Comparison of ENCODE assay signal across 9 mouse cellular contexts in genomic region chrX:6091996-6092757, GRCm38 (mm10). TPM values are rescaled to one million over a fixed set of nuclear protein-coding genes. Genes with fewer than 3 reads are reported as not detected.
DNase-seq lines count a peak whose midpoint lies in the region; ATAC-seq and TF ChIP-seq lines count a peak whose summit lies in the region.
"Had no signal": no experiment of that assay in that cellular context is flagged by ENCODE, and none has a peak within 500 bp of the region (broad histone marks: within the 10 kb centered on the region; RNA-seq: fewer than 3 reads in every experiment).

No protein-coding gene starts in this region.

- no peak for TF ChIP-seq POLR2A in cortical plate, adult 2 months (IDR thresholded peaks at IDR 0.05; ENCODE audit: extremely low read depth, insufficient read depth, low read length)

- no peaks in the 10 kb centered on the region for H3K27me3 ChIP-seq in neural tube, embryonic 13.5 days

- 10% methylated on average over 28 of the region's 30 CpGs for WGBS in neural tube, embryonic 13.5 days

- no peak for TF ChIP-seq CTCF in cortical plate, adult 2 months (IDR thresholded peaks at IDR 0.05; ENCODE audit: extremely low read depth, insufficient read depth, low read length)
- peak; percentile 10 for TF ChIP-seq CTCF in left cerebral cortex, adult 2 months (IDR thresholded peaks at IDR 0.05)

- H3K4me3 ChIP-seq in cortical plate, adult 2 months (ENCODE audit: insufficient read depth, low read length) = peak overlapping the region; percentile 65
- peak overlapping the region; percentile 58 for H3K4me3 ChIP-seq in left cerebral cortex, adult 2 months
- peak overlapping the region; percentile 47 for H3K4me3 ChIP-seq in neural tube, embryonic 13.5 days

- intact Hi-C loops in left cerebral cortex, adult 2 months (cut with DNase I) = loop anchor here (5.0 kb wide), 1 partner anchor 75 kb away; no protein-coding TSS in a partner anchor

- H3K9ac ChIP-seq in neural tube, embryonic 13.5 days = peak overlapping the region; percentile 64

- H3K27ac ChIP-seq in cortical plate, adult 2 months (ENCODE audit: insufficient read depth, low read length) = peak overlapping the region; percentile 80; the same call in 1 of the 2 replicates
- H3K27ac ChIP-seq in left cerebral cortex, adult 2 months = peak overlapping the region; percentile 75
- peak overlapping the region; percentile 64 for H3K27ac ChIP-seq in neural tube, embryonic 13.5 days (replicated peaks)

- peak; percentile 97 for ATAC-seq in neural tube, embryonic 13.5 days (ENCODE audit: low read depth)
- no peak for ATAC-seq in inflammation-experienced regulatory T-cells, adult 6 months

- H3K9me3 ChIP-seq in neural tube, embryonic 13.5 days = no peaks in the 10 kb centered on the region

- H3K4me1 ChIP-seq in cortical plate, adult 2 months (ENCODE audit: control insufficient read depth, insufficient read depth, low read length) = no peaks in the 10 kb centered on the region
- no peaks in the 10 kb centered on the region for H3K4me1 ChIP-seq in neural tube, embryonic 13.5 days (replicated peaks)

- no peaks in the 10 kb centered on the region for H3K36me3 ChIP-seq in neural tube, embryonic 13.5 days

- DNase-seq in layer of hippocampus, adult 11-12 months (ENCODE audit: low spot score) = peak; percentile 48
- DNase-seq in layer of hippocampus, adult 9-10 months (ENCODE audit: low spot score) = no peak
- peak; percentile 12 for DNase-seq in heart, postnatal 4 days
- DNase-seq in left cerebral cortex, adult 2 months (ENCODE audit: extremely low spot score in 1 of 2, low spot score in 2 of 2) = peak; percentile 49 to 60
- DNase-seq in spleen, adult 18-20 months = no peak

- H3K4me2 ChIP-seq in neural tube, embryonic 13.5 days = peak overlapping the region; percentile 56

RNA-seq across cellular contexts. Expression of gene AU022751, which starts 9.0 kb away (rescaled TPM):
- polyA plus RNA-seq in cortical plate, adult 2 months (2012; rRNA removed) = 0.66 and 0.71 TPM in 2 replicates
- not detected for total RNA-seq in heart, postnatal 4 days (2021)
- total RNA-seq in left cerebral cortex, adult 2 months (2021) = 1 to 10 TPM; 1.1 to 1.8 TPM
- 0.10 TPM in 1 of 2 replicates, not detected in the other for polyA plus RNA-seq in neural tube, embryonic 13.5 days (2015; fragmentation: Nextera tagmentation; extraction: Ambion mirVana)
- not detected for polyA plus RNA-seq in inflammation-experienced regulatory T-cells, adult 6 months (2017; shearing (Covaris generic))
- total RNA-seq: MEL had no signal

RNA-seq across cellular contexts. Expression of gene Nudt11, which starts 44.9 kb away (rescaled TPM):
- 20.4 and 21.1 TPM in 2 replicates for polyA plus RNA-seq in cortical plate, adult 2 months (2012; rRNA removed)
- 1 to 10 TPM; 2.4 to 2.7 TPM for total RNA-seq in heart, postnatal 4 days (2021)
- 10 to 100 TPM; 24.9 to 25.4 TPM for total RNA-seq in left cerebral cortex, adult 2 months (2021)
- 17.4 and 20.4 TPM in 2 replicates for polyA plus RNA-seq in neural tube, embryonic 13.5 days (2015; fragmentation: Nextera tagmentation; extraction: Ambion mirVana)
- polyA plus RNA-seq in inflammation-experienced regulatory T-cells, adult 6 months (2017; shearing (Covaris generic)) = not detected
- total RNA-seq: MEL had no signal

Comparison
In these comparisons a context has a peak if more than half of its experiments do, and no peak if none do; other contexts are left out.
1. DNase-seq: peak in layer of hippocampus, adult 11-12 months (single experiment), heart, postnatal 4 days (single experiment) and left cerebral cortex, adult 2 months (2 of 2); none in layer of hippocampus, adult 9-10 months (single experiment) and spleen, adult 18-20 months (0 of 2).
2. RNA of gene Nudt11, which starts 44.9 kb away (polyA plus RNA-seq): 20.4 to 21.1 TPM in cortical plate, adult 2 months and 17.4 to 20.4 TPM in neural tube, embryonic 13.5 days; not detected in inflammation-experienced regulatory T-cells, adult 6 months; every median in the first group is over 10 times any median in the second.
3. Peak in every context shown above with its lines, with median percentiles within 50 percentile points of each other: H3K27ac ChIP-seq and H3K4me3 ChIP-seq.